Mouse (Mus musculus) gastrocnemius, postnatal 36 days (tissue): ENCODE data around the gene Col11a2. TPM values are rescaled to one million over a fixed set of nuclear protein-coding genes. Genes with fewer than 3 reads are reported as not detected.
"Not testable (repeated sequence)": the region's sequence is repeated elsewhere in the genome, so short reads cannot be mapped to it uniquely, and the experiment has no call there.

Experiments used
- DNase-seq, 2 experiments: peaks; one replicate each; pipeline ENCODE4 v3.0.0; 2022
- intact Hi-C: fragments of 180-260 bp; cut with DNase I; formaldehyde crosslinking; loops from one replicate; pipeline ENCODE4 v1.15.1; 2025
- long read RNA-seq, 2 experiments: library from polyadenylated mRNA; stranded (forward); transcript quantifications; one replicate each; pipeline ENCODE4 v2.0.0; 2021
- total RNA-seq, 2 experiments: library from RNA; stranded (reverse); gene quantifications; 2 replicates each; pipeline ENCODE4 v1.2.3; 2021

Col11a2 gene
- total RNA-seq, result 1 to 10 TPM; 9.3 to 9.6 TPM
- long read RNA-seq, experiment 1, partial matches to known transcripts, result 4 of 5 reads
- long read RNA-seq, experiment 1, other reads (novel, unspliced or antisense), result 1 of 5 reads
- long read RNA-seq, experiment 2, partial matches to known transcripts, result 3 of 7 reads
- long read RNA-seq, experiment 2, other reads (novel, unspliced or antisense), result 4 of 7 reads

DNA sequence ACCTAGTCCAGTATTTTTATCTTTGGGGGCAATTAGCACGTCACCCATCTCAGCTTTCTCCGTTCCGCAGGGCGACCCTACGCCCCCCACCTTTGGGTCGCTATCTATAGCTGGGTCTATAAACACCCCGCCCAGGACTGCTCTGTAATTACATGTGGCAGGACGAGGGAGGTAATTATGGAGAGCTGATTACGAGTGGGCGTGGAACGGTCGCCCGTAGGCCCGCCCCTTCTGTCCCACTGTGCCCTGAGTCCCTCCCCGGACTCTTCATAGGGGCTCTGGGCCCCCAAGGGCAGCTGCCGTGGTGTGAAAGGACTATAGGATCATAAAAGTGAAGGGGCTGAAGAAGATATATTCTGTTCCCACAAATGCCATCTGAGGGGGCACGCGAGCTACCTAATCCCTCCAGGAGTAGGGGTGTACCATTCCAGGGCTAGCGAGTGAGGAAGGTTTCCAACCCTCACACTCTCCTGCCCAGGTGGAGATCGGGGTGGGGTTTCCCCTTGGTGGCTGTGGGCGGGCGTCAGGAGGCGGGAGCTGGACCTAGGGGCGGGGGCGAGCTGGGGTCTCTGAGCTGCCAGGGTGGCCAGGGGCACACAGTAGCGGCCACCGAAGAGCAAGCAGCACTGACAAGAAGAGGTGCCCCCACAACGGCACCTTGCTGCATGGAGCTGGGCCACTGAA is at the start of gene Col11a2:
Gene Col11a2, plus strand, starts transcription at position 560 of the 684 bp plus-strand sequence.
- DNase-seq, result peak in 1 of 2 experiments; percentile 11
- intact Hi-C loops, result loop anchor here (5.0 kb wide), 1 partner anchor 73 kb away; no protein-coding TSS in a partner anchor

GRCm38 (mm10) chr17:33991788-33992664 is 47.2 kb upstream of the Col11a2 start:
- no peak for DNase-seq
- intact Hi-C loops, result no loop called here

- intact Hi-C loops, result no loop called here
- DNase-seq, result no peak
These were observed 44.3 kb upstream of the Col11a2 start for GRCm38 (mm10) chr17:33994959-33995358.

GRCm38 (mm10) chr17:33995651-33996050 is 43.6 kb upstream of the Col11a2 start:
- DNase-seq, result no peak
- intact Hi-C loops, result no loop called here

DNA sequence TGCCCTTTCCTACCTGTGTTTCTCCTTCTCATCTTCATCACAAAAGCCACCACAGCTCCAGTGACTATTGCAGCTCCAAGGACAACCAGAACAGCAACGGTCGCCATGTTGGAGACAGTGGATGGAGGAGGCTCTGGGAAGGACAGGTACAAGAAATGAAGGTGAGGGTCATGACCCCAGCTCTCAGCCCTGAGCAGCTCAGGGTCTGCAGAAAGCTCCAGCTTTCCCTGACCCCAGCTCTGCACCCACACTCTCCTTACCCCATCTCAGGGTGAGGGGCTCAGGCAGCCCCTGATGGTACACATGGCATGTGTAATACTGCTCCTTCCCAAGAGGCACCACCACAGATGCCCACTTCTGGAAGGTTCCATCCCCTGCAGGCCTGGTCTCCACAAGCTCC is 42.2 kb upstream of the Col11a2 start:
- intact Hi-C loops, DNase-seq: not testable (repeated sequence)

GRCm38 (mm10) chr17:33998697-33999096 is 40.5 kb upstream of the Col11a2 start:
- DNase-seq, intact Hi-C loops: not testable (repeated sequence)

GRCm38 (mm10) chr17:33999341-34000149 is 39.7 kb upstream of the Col11a2 start:
- DNase-seq, result no peak
- intact Hi-C loops, result no loop called here

DNA sequence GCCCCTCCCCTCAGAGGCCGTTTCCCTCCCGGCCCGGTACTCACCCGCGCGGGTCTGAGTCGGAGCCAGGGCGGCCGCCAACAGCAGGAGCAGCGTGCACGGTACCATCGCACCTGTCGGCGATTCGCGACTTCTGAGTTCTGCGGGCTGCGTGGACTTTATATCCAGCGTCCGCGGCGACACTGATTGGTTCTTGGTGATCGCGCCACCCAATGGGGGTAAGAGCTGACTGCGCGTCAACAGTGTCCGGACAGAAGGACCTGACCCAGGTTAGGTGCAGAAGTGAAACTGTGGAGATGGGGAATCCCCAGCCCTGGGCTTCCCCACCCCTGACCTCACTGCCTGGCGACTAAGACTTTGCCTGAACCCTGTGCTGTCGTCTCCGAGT is 39.1 kb upstream of the Col11a2 start, which contains the start of gene H2-K1:
Gene H2-K1, minus strand, starts transcription at position 198 of the 388 bp plus-strand sequence.
- intact Hi-C loops, result no loop called here
- DNase-seq, result peak; percentile 86 to 87

GRCm38 (mm10) chr17:34000796-34001195 is 38.4 kb upstream of the Col11a2 start:
- intact Hi-C loops, DNase-seq: not testable (repeated sequence)

DNA sequence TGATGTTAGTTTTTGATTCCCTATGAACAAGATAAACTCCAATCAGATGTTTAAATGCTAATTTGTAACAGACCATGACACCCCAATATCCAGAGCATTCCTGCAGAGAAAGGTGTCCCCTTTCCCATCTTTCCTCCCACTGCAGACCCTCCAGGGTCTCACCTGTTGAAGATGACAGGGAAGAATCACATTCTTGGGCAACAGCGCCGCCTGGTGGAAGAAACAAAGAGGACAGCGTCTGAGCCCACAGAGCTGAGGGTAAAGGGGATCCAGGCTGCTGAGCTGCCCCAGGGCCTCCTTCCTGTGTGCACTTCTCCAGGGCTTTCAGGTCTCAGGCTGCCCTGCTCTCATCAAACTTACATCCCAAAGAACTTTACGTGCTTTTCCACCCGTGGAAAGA is 35.8 kb upstream of the Col11a2 start:
- DNase-seq, result no peak
- intact Hi-C loops, result no loop called here

GRCm38 (mm10) chr17:34006570-34006969 is 32.7 kb upstream of the Col11a2 start:
- intact Hi-C loops, result no loop called here
- no peak for DNase-seq

GRCm38 (mm10) chr17:34010156-34010555 is 29.1 kb upstream of the Col11a2 start:
- intact Hi-C loops, result no loop called here
- no peak for DNase-seq

DNA sequence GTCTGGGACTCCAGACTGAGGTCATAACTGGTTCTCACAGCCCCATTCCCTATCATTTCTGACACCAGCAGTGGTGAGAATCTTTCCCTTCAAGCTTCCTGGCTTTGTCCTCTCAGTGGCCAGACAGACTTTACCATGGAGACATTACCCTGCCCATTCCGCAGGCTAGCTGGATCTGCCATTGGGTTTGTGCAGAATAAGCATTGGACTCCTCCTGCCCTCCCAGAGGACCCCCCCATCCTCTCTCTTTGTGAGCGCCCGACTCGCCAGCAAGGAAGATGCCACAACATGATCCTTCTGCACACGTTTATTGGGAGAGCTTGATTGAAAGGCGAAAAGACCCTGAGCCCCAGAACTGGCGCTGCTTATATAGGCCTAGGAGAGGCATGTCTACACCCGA is 25.8 kb upstream of the Col11a2 start:
- DNase-seq, result no peak
- intact Hi-C loops, result no loop called here

DNA sequence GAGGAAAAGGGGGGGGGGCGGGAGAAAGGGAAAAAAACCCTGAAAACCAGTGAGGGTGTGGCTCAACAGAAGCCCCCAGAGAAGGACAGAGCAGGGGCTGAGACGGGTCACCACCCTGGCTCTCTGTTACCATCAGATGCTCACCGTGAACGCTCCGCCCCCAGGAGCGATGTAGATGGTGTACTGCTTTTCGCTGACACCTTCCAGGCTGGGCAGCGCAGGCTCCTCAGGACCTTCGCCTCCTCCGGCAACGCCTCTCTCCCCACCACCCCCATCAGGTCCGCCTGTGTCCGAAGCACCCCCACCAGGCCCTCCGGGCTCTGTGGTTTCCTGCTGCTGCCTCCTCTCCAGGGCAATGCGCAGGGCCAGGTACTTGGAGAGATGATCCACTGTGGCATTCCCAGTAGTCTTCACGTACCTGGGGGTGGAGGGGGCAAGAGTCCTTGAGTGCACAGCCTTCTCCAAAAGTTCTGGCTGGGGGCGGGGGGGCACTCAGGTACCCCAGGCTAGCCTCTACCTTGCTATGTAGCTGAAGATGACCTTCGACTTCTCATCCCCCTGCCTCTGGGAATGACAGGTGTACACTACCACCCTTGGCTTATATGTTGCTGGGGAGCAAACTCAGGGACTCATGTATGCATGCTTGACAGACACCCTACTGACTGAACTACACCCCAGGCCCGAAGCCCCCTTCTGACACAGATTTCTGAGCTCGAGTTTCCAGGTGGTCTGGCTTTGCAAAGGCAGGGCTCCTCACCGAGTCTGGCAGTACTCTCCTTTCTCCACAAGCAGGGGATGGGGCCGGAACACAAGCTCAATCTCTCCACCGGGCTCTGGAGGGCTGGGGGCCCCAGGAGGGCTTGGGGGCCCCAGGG is 17.5 kb upstream of the Col11a2 start:
- intact Hi-C loops, result loop anchor here (2.0 kb wide), 1 partner anchor 63 kb away; no protein-coding TSS in a partner anchor
- no peak for DNase-seq

DNA sequence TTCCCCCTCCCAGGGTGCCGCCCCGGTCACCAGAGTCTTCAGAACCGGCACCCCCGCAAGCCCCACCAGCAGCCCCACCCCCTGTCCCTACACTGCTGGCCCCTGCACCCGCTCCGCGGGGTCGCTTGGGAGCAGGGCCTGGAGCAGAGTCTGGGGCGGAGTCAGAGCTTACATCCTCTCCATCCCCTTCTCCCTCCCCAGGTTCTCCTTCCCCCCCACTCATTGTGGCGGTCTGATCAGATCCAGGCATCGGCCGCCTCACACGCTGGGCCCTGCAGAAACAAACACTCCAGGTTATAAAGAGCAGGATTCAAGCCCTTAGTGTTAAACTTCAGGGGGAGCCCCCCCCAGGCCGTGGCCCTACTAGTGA is 16.8 kb upstream of the Col11a2 start:
- intact Hi-C loops, result no loop called here
- no peak for DNase-seq

GRCm38 (mm10) chr17:34022987-34023386 is 16.2 kb upstream of the Col11a2 start:
- no peak for DNase-seq

DNA sequence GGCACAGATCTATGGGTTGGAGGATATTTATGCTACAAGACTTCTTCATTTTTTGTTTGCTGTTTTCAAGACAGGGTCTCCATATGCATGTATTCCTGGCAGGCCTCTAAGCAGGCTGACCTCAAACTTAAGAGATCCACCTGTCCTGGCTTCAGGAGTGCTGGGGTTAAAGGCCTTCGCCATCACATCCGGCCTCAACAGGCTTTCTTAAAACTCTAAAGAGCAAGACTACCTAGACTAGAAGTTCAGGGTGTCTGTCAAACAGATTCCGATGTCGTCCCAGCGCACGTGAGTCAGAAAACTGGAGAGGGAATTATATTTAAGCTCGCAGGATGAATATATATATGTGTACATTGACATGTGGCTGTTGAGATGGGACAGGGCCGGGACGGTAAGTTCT is 15.6 kb upstream of the Col11a2 start:
- intact Hi-C loops, result no loop called here

More at GRCm38 (mm10) chr17:34022987-34023386, 16.2 kb upstream of the Col11a2 start:
- intact Hi-C loops, result no loop called here

DNA sequence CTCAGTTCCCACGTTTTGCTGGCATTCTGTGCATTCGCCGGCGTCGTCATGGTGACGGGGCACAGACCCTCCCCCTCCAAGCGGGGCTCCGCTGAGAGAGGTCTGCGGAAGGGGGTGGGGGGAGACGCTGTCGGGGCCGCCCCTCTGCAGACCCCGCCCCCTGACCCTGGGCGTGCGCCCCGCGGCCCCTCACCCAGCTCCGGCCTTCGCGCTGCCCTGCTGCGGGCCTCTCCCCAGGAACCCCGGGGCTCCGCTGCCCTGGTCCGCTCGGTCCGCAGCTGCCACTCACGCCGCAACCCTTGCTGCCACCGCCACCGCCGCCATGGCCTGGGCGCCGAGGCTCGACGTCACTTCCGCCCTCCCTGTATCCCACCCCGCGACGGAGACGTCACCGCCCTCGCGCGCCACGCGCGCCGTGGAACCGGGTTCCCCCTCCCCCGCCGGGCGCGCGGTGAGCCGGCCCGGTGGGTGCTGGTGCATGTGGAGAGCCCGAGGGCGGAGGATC is 14.9 kb upstream of the Col11a2 start, which contains the start of gene Ring1:
Gene Ring1, minus strand, starts transcription at position 364 of the 505 bp plus-strand sequence.
- intact Hi-C loops, result no loop called here
- peak; percentile 76 to 85 for DNase-seq

More for the DNA sequence above, 15.6 kb upstream of the Col11a2 start:
- no peak for DNase-seq
